Mouse (Mus musculus) ES-Bruce4 (cell line): ENCODE measurements at regions not wholly inside any gene's neighbourhood (a gene's known extent, or its start where the extent isn't known, plus 50 kb on each side); places are given as distances from the start of the nearest gene placed in this dataset.

Source experiments
- H3K27ac ChIP-seq: 2 replicates; pipeline ENCODE4 v1.5.1; 2012; ENCODE audit warnings: low read length, inconsistent platforms; ENCODE audit not compliant: insufficient read depth
- H3K27me3 ChIP-seq: 2 replicates; pipeline ENCODE4 v1.6.1; 2012; ENCODE audit warnings: mild to moderate bottlenecking, low read length, inconsistent platforms; ENCODE audit not compliant: control insufficient read depth, poor library complexity, insufficient read depth, severe bottlenecking
- H3K36me3 ChIP-seq: 2 replicates; pipeline ENCODE4 v1.6.1; 2012; ENCODE audit warnings: inconsistent platforms, mild to moderate bottlenecking, low read length, moderate library complexity; ENCODE audit not compliant: control insufficient read depth, poor library complexity, insufficient read depth, severe bottlenecking
- H3K4me1 ChIP-seq: one replicate; pipeline ENCODE4 v1.8.1; 2011; ENCODE audit warnings: low read length; ENCODE audit not compliant: control insufficient read depth, insufficient read depth
- H3K4me3 ChIP-seq: 2 replicates; pipeline ENCODE4 v1.5.1; 2011; ENCODE audit warnings: low read depth, mild to moderate bottlenecking, low read length
- H3K9ac ChIP-seq: 2 replicates; pipeline ENCODE4 v1.6.1; 2012; ENCODE audit warnings: low read depth, mild to moderate bottlenecking, inconsistent platforms; ENCODE audit not compliant: poor library complexity, severe bottlenecking
- H3K9me3 ChIP-seq: replicated peaks from 2 replicates; pipeline ENCODE4 v1.6.1; 2012; ENCODE audit warnings: mild to moderate bottlenecking, low read length, inconsistent platforms; ENCODE audit not compliant: control insufficient read depth, poor library complexity, insufficient read depth, severe bottlenecking
- CTCF ChIP-seq: IDR thresholded peaks from one replicate; pipeline ENCODE4 v1.8.1; 2011; ENCODE audit warnings: low read depth, low read length
- EP300 ChIP-seq: IDR thresholded peaks from 2 replicates; pipeline ENCODE4 v1.6.1; 2011; ENCODE audit warnings: low read depth, low read length; ENCODE audit not compliant: insufficient read depth
- POLR2A ChIP-seq: IDR thresholded peaks from one replicate; pipeline ENCODE4 v1.8.1; 2011; ENCODE audit warnings: low read length; ENCODE audit not compliant: insufficient read depth

DNA sequence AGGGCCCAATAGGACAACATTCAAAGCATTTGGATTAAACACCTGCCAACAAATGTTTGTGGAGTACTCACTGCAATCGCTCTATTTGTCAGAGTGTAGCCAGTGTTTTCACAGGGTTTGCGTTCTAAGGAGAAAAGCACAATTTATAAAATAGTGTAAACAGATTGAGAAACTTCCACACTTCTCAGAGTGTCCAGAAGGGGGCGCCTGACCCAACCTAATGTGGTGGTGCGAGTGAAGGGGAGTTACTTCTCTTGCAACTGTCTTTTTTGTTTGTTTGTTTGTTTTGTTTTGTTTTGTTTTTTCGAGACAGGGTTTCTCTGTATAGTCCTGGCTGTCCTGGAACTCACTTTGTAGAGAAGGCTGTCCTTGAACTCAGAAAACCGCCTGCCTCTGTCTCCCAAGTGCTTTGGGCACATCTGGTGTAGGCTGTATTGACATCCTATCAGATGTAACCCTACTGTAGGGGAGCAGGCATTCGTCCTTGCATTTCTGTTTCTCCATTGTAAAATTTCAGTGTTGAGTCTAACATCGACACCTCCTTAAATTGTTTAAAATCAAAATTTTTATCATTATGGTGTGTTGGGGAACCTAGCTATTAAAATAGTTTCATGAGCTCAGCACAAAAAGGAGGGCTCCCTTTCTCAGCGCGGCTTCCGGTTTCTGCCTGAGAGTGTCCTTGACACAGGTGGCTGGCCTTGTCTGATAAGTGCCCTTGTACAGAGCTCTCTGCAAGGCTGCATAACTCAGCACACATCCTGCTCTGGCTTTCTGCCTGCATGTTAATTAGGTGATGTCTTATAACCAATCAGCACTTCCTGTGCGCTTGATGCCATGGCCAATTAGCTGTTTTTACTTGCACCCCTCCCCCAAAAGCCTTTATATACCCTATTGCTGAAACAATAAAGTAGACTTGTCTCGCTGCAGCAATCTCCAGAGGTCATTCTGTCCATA is 307.0 kb downstream of the Fam84a start:
- Histone ChIP-seq H3K9ac (no peak overlapping the region), H3K36me3 (no peaks in the 10 kb centered on the region), H3K27me3 (no peaks in the 10 kb centered on the region), H3K4me1 (no peaks in the 10 kb centered on the region), H3K4me3 (no peak overlapping the region), H3K27ac (no peak overlapping the region), H3K9me3 (peaks cover 2% of the 10 kb centered on the region)
- TF ChIP-seq CTCF = peak; percentile 38
- no peak for TF ChIP-seq POLR2A
- TF ChIP-seq EP300 = no peak

DNA sequence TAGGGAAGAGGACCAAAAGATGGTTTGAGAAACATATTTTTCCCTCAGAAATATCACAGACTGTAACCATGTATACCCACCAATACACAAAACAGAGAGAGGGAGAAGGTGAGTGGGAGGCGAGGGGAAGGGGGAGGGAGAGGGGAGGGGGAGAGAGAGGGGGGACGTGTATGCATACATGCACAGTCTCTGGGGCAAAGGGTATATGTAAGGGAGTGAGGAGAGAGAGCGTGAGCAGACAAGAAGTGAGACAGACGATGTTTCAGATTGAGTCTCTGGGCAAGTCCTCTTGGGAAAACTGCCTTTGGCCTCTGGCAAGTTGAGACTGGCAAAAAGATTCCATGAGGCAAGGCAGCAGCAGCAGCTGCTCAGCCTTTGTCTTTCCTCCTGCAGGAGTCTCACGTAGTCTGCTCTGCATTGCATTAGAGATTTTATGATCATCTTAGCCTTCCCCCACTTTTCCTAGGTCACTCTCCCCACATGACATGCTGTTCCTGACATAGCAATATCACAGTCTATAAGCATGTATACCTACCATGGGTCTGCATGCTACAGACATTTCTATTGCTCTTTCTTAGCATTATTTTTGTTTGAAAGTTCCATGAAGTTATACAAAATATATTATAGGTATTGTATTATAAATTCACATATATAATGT is 308.3 kb downstream of the Fam84a start:
- TF ChIP-seq EP300 (no peak), CTCF (no peak)
- Histone ChIP-seq H3K36me3 (no peaks in the 10 kb centered on the region), H3K4me3 (no peak overlapping the region), H3K9ac (no peak overlapping the region), H3K9me3 (no peaks in the 10 kb centered on the region; the same call in 1 of the 2 replicates), H3K27ac (no peak overlapping the region), H3K27me3 (no peaks in the 10 kb centered on the region), H3K4me1 (no peaks in the 10 kb centered on the region)

DNA sequence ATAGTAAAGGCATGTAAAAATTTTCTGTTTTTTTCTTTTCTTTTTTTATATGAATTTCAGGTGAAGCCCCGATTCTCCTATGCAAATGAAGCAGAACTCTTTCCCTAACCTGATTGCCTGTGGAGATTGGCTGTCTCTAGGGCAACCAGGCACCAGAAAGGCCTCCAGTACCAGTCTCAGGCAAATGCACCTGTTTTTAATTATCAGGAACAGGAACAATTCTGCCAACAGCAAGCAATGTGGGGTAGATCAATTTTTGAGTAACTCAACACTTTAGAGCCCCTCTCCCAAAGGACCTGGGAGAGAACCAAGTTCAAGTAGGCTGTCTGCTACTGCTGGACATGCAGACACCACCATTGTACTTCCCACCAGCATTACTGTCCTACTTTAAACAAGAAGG is 310.6 kb downstream of the Fam84a start:
- Histone ChIP-seq H3K4me3 (no peak overlapping the region), H3K36me3 (no peaks in the 10 kb centered on the region), H3K9ac (no peak overlapping the region), H3K27ac (no peak overlapping the region), H3K9me3 (no peaks in the 10 kb centered on the region), H3K27me3 (no peaks in the 10 kb centered on the region), H3K4me1 (no peaks in the 10 kb centered on the region)
- no peak for TF ChIP-seq POLR2A
- TF ChIP-seq EP300 = no peak
- no peak for TF ChIP-seq CTCF

DNA sequence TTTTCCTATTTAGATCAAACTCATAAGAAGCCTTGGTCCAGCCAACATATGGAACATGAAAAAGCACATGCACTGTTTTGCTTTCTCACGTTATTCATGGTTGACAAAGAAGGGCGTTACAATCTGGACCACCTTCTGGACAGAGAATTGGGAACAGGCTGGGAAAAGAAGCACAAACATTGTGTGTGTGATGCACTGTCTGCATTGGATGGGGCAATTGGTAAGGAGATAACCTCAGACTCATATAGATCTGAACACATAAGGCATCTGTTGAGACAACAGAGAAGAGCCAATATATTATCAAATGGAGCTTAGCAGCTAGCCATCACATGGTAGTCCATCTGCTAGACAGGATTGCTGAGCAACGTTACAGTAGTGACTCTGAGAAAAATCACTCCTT is 317.1 kb downstream of the Fam84a start:
- Histone ChIP-seq H3K9ac (no peak overlapping the region), H3K4me3 (no peak overlapping the region), H3K27me3 (no peaks in the 10 kb centered on the region), H3K27ac (no peak overlapping the region), H3K36me3 (no peaks in the 10 kb centered on the region), H3K9me3 (no peaks in the 10 kb centered on the region), H3K4me1 (no peaks in the 10 kb centered on the region)
- TF ChIP-seq EP300 = no peak
- no peak for TF ChIP-seq CTCF
- no peak for TF ChIP-seq POLR2A

DNA sequence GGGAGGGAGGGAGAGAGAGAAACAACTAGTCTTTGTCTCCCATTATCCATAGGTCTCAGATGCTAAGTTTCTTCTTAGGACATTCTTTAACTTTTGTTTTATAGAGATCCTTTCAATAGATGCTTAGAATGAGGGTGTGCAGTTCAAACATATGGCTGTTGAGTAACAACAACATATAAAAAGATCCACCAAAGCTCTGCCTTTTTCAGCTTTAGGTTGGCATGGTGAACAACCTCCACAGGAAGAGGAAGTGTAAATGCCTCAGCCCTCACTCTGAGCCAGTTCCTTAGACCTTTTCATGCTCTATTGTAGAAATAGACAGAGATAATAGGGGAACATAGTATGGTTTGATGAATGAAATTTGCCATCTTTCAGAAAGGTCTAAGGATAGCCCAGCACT is 326.0 kb downstream of the Fam84a start:
- no peaks in the 10 kb centered on the region for H3K36me3 ChIP-seq
- no peaks in the 10 kb centered on the region for H3K4me1 ChIP-seq
- TF ChIP-seq EP300 (no peak), CTCF (no peak), POLR2A (no peak)
- no peak overlapping the region for H3K27ac ChIP-seq
- H3K9ac ChIP-seq = no peak overlapping the region
- H3K9me3 ChIP-seq = no peaks in the 10 kb centered on the region
- no peaks in the 10 kb centered on the region for H3K27me3 ChIP-seq
- no peak overlapping the region for H3K4me3 ChIP-seq

DNA sequence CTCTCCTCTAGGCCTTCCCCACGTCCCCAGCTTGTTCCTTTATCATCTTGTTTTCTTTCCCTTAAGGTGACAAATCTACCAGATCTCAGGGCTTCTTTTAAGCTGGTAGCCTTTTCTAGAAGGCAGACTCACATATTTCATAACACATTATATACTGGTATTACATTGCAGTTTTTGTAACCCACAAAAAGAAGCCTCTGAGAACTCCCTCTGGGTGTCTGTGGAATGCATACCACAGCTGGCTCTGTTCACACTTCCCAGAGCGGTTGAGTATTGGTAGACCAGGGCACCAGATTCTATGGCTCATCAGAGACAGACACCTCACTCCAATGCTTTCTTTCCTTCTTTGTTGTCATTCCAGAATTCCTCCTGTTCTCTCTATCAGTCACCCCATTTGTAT is 336.4 kb downstream of the Fam84a start:
- H3K27me3 ChIP-seq = no peaks in the 10 kb centered on the region
- H3K4me1 ChIP-seq = no peaks in the 10 kb centered on the region
- H3K9ac ChIP-seq = no peak overlapping the region
- TF ChIP-seq EP300 (no peak), POLR2A (no peak), CTCF (no peak)
- no peaks in the 10 kb centered on the region for H3K36me3 ChIP-seq
- H3K9me3 ChIP-seq = no peaks in the 10 kb centered on the region
- no peak overlapping the region for H3K4me3 ChIP-seq
- no peak overlapping the region for H3K27ac ChIP-seq
